Mouse (Mus musculus): ENCODE measurements around the gene Tppp2. TPM values are rescaled to one million over a fixed set of nuclear protein-coding genes. Genes with fewer than 3 reads are reported as not detected.

The Tppp2 gene
- total and polyA plus RNA-seq, 3 experiments: not detected

GRCm38 (mm10) chr14:51906102-51906501 lies 12.1 kb upstream of the Tppp2 start:
- no peaks in the 10 kb centered on the region for H3K9me3 ChIP-seq (replicated peaks; ENCODE audit: low read length)
- no peaks in the 10 kb centered on the region for H3K36me3 ChIP-seq (replicated peaks in 1 of 2; ENCODE audit: control insufficient read depth in 1 of 2, insufficient read depth in 1 of 2, low read length in 1 of 2)
- TF ChIP-seq ZKSCAN1 (IDR thresholded peaks at IDR 0.05; ENCODE audit: borderline replicate concordance, low read depth, low read length) (no peak), TCF12 (IDR thresholded peaks at IDR 0.05; ENCODE audit: low read depth, low read length) (no peak), MEF2A (IDR thresholded peaks at IDR 0.05; ENCODE audit: borderline replicate concordance, low read depth, low read length) (no peak), ZNF384 (IDR thresholded peaks at IDR 0.05; ENCODE audit: low read depth, low read length) (no peak), USF1 (IDR thresholded peaks at IDR 0.05; ENCODE audit: low read depth, low read length) (no peak), NRF1 (IDR thresholded peaks at IDR 0.05; ENCODE audit: low read depth, low read length) (no peak), POLR2AphosphoS2 (IDR thresholded peaks at IDR 0.05; ENCODE audit: low read depth, low read length) (no peak), USF2 (conservative IDR thresholded peaks at IDR 0.05; ENCODE audit: low read depth, low read length) (no peak), SIN3A (IDR thresholded peaks at IDR 0.05; ENCODE audit: low read length) (no peak), GABPA (IDR thresholded peaks at IDR 0.05; ENCODE audit: insufficient replicate concordance, low read depth, low read length) (no peak), MAFK (IDR thresholded peaks at IDR 0.05; ENCODE audit: insufficient replicate concordance, low read length) (no peak), ELF1 (IDR thresholded peaks at IDR 0.05; ENCODE audit: low read depth, low read length) (no peak), JUND (conservative IDR thresholded peaks at IDR 0.05; ENCODE audit: low read depth, low read length) (no peak), UBTF (IDR thresholded peaks at IDR 0.05; ENCODE audit: low read depth, low read length) (no peak), PAX5 (IDR thresholded peaks at IDR 0.05; ENCODE audit: low read length) (no peak), TBP (conservative IDR thresholded peaks at IDR 0.05; ENCODE audit: low read depth, low read length) (no peak), IRF4 (IDR thresholded peaks at IDR 0.05; ENCODE audit: low read depth, low read length) (no peak), NELFE (IDR thresholded peaks at IDR 0.05; ENCODE audit: low read depth, low read length) (no peak), CTCF (conservative IDR thresholded peaks at IDR 0.05 in 1 of 2, IDR thresholded peaks at IDR 0.05 in 1 of 2; ENCODE audit: low read depth in 2 of 2, low read length in 2 of 2) (no peak)
- H3K4me1 ChIP-seq (ENCODE audit: control insufficient read depth in 1 of 2, insufficient read depth in 2 of 2): peaks cover 0 to 5% of the 10 kb centered on the region in 2 experiments; a peak in 1 of 4 replicates
- H3K79me2 ChIP-seq (replicated peaks; ENCODE audit: control insufficient read depth, extremely low read depth, insufficient read depth, poor library complexity, severe bottlenecking): no peaks in the 10 kb centered on the region
- no peak overlapping the region for H3K4me3 ChIP-seq (replicated peaks in 1 of 3; ENCODE audit: low read depth in 2 of 3, low read length in 2 of 3, poor library complexity in 1 of 3)
- no peak overlapping the region for H3K4me2 ChIP-seq (ENCODE audit: insufficient read depth, low read depth, poor library complexity, severe bottlenecking)
- dilution Hi-C loops (cut with MboI; ENCODE audit: extremely low pct_ligation_motif_present, extremely low pct_unique_long_range_greater_than_20kb, low sequenced_read_pairs) (no loop called here), in situ Hi-C loops (cut with MboI; ENCODE audit: low pct_ligation_motif_present, low pct_unique_long_range_greater_than_20kb, low sequenced_read_pairs) (loop anchor here (5.0 to 25.0 kb wide), 2 partner anchors 116 to 431 kb away; partner anchors contain the start of genes Sall2 and Zfp219)
- no peak overlapping the region for H3K9ac ChIP-seq (ENCODE audit: insufficient read depth, low read depth)
- peaks cover 4% of the 10 kb centered on the region for H3K27me3 ChIP-seq (replicated peaks)
- no peak overlapping the region for H3K27ac ChIP-seq (ENCODE audit: insufficient read depth, low read depth)
- DNase-seq (ENCODE audit: extremely low read depth): no peak

GRCm38 (mm10) chr14:51911301-51911700 lies 6.9 kb upstream of the Tppp2 start:
- dilution Hi-C loops (cut with MboI; ENCODE audit: extremely low pct_ligation_motif_present, extremely low pct_unique_long_range_greater_than_20kb, low sequenced_read_pairs): no loop called here

More at GRCm38 (mm10) chr14:51911301-51911700, 6.9 kb upstream of the Tppp2 start:
- no peaks in the 10 kb centered on the region for H3K36me3 ChIP-seq (replicated peaks in 1 of 2; ENCODE audit: control insufficient read depth in 1 of 2, insufficient read depth in 1 of 2, low read length in 1 of 2)
- H3K27me3 ChIP-seq (replicated peaks): peaks cover 10% of the 10 kb centered on the region
- TF ChIP-seq MAZ (IDR thresholded peaks at IDR 0.05; ENCODE audit: low read depth, low read length) (no peak), KAT2A (IDR thresholded peaks at IDR 0.05; ENCODE audit: insufficient replicate concordance, low read length) (no peak), NELFE (IDR thresholded peaks at IDR 0.05; ENCODE audit: low read depth, low read length) (no peak), POLR2AphosphoS2 (IDR thresholded peaks at IDR 0.05; ENCODE audit: low read depth, low read length) (no peak), ZNF384 (IDR thresholded peaks at IDR 0.05; ENCODE audit: low read depth, low read length) (no peak), JUN (IDR thresholded peaks at IDR 0.05; ENCODE audit: insufficient read depth, low read depth, low read length) (no peak), POLR2A (IDR thresholded peaks at IDR 0.05; ENCODE audit: low read depth, low read length) (no peak), PAX5 (IDR thresholded peaks at IDR 0.05; ENCODE audit: low read length) (no peak), USF2 (conservative IDR thresholded peaks at IDR 0.05; ENCODE audit: low read depth, low read length) (no peak), E2F4 (IDR thresholded peaks at IDR 0.05; ENCODE audit: insufficient replicate concordance, low read depth, low read length) (no peak), CHD1 (IDR thresholded peaks at IDR 0.05; ENCODE audit: low read depth, low read length) (no peak), ELF1 (IDR thresholded peaks at IDR 0.05; ENCODE audit: low read depth, low read length) (no peak), MYC (IDR thresholded peaks at IDR 0.05; ENCODE audit: low read depth, low read length) (no peak), UBTF (IDR thresholded peaks at IDR 0.05; ENCODE audit: low read depth, low read length) (no peak), HCFC1 (IDR thresholded peaks at IDR 0.05; ENCODE audit: low read depth, low read length) (no peak), TBP (conservative IDR thresholded peaks at IDR 0.05; ENCODE audit: low read depth, low read length) (no peak), ZC3H11A (IDR thresholded peaks at IDR 0.05; ENCODE audit: low read depth, low read length) (no peak), SMC3 (IDR thresholded peaks at IDR 0.05; ENCODE audit: low read depth, low read length) (no peak), ETS1 (conservative IDR thresholded peaks at IDR 0.05; ENCODE audit: low read depth, low read length) (no peak), MXI1 (IDR thresholded peaks at IDR 0.05; ENCODE audit: low read depth, low read length) (no peak)
- no peak overlapping the region for H3K4me2 ChIP-seq (ENCODE audit: insufficient read depth, low read depth, poor library complexity, severe bottlenecking)
- in situ Hi-C loops (cut with MboI; ENCODE audit: low pct_ligation_motif_present, low pct_unique_long_range_greater_than_20kb, low sequenced_read_pairs): loop anchor here (25.0 kb wide), 1 partner anchor 426 kb away; the partner anchor contains the start of gene Sall2
- H3K27ac ChIP-seq (ENCODE audit: insufficient read depth, low read depth): no peak overlapping the region
- no peak overlapping the region for H3K4me3 ChIP-seq (replicated peaks in 1 of 3; ENCODE audit: low read depth in 2 of 3, low read length in 2 of 3, poor library complexity in 1 of 3)
- H3K9me3 ChIP-seq (replicated peaks; ENCODE audit: low read length): no peaks in the 10 kb centered on the region
- no peaks in the 10 kb centered on the region for H3K79me2 ChIP-seq (replicated peaks; ENCODE audit: control insufficient read depth, extremely low read depth, insufficient read depth, poor library complexity, severe bottlenecking)
- no peak for DNase-seq (ENCODE audit: extremely low read depth)
- H3K4me1 ChIP-seq (ENCODE audit: control insufficient read depth in 1 of 2, insufficient read depth in 2 of 2): peaks cover 9 to 22% of the 10 kb centered on the region in 2 experiments
- H3K9ac ChIP-seq (ENCODE audit: insufficient read depth, low read depth): no peak overlapping the region
